Mouse (Mus musculus) ES-CJ7 (cell line): ENCODE measurements at regions not wholly inside any gene's neighbourhood (a gene's known extent, or its start where the extent isn't known, plus 50 kb on each side); places are given as distances from the start of the nearest gene placed in this dataset.

Experiments used
- DNase-seq: peaks from one replicate; pipeline ENCODE4 v3.0.0; 2011; ENCODE audit warnings: low read depth, low spot score

DNA sequence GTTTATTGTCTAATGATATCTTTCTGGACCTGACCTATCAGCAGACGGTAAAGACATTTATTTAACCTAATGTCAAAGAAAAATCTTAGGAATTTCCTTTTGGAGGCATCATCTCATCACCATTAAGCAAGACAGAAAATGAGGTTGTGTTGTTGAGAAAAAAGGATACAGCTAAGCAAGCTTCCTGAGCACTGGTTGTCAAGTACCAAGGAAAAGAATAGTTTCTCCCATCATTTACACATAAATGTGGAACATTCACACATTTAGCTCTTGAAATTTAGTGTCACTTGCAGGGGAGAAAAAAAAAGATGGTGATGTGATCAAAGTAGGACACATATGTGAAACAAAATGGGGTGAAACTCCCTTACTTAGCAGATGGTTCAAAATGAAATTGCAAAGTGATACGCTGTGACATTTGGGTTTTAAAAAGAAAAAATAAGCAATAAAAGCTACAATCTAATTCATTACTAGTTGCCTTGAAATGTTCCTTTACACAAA lies 157.7 kb upstream of the 1700009N14Rik start:
- no peak for DNase-seq

DNA sequence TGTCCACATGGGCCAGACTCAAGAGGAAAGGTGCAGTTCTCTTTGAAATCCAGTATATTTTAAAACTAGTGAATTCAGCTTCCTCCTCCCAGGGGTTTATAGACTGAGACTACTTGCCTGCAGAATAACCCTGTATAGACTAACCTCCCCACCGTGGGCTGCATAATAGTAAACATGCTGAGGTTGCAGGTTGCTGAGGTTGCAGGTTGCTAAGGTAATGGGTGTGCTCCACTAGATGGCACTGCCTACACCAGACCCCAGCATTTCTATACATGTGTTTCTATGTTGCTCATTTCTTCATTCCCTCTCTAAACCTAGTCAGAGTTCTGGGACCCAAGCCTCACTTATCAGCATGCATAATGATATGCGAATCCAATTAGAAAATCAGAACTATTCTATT lies 140.0 kb upstream of the 1700009N14Rik start:
- DNase-seq: peak; percentile 44

DNA sequence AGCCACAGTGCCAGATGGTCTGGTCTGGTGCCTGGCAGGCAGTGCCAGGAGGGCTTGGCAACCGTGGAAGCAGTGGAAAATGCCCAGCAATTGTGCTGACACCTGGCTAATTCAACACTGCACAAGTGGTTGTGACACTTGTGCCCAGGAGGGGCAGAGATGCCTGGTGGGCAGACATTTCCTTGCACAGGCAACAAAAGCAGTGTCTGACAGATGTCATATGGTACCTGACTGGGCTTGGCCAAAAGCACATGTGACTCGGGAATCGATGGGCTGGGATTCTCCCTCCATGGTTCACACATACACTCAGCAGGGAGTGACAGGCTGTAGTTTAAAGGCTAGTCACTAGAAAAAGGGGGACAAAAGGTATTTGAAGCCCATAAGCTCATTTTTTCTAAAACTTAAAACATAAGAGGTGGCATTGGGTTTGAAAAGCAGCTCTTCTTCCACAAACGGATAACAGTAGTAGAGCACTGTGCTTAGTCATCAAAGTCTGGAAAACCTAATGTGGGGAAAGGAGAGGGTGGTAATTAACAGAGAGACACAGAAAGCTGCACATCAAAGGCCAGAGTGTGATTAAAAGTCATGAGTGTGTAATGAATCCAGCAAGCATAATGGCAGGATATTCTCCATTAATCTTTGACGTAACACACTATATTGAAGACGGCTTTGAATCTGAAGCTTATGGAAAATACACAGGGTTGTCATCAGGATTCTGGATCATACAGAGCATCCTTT lies 105.5 kb upstream of the 1700009N14Rik start:
- no peak for DNase-seq

DNA sequence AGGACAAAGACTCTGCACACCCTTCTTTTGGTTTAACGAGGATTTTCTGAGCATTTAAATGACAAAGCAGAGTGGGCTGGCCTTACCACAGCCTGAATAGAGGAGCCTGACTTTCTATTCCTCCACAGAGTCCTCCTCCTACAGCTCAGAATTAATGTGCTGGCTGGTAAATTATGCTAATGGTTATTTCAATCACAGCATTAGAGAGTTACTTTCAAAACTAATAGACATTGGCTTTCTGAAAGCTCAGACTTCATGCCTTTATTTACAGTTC lies 105.0 kb upstream of the 1700009N14Rik start:
- no peak for DNase-seq

DNA sequence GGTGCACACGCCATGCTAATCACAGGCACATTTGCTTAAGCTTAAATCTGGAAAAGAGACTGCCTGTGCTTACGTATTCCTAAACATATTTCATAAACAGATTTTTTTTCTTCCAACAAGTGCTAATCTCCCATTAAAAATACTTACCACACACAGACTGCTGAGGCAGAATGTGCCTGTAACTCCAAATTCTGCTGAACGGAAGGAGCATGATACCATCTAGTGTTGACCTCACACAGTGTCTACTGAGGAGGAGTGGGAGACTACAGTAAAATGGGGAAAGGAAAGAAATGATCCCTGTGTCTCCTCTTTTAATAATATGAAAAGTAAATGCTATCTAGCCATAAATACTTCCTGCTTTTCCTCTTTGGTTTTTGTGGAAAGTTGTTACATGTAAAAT lies 81.9 kb upstream of the 1700009N14Rik start:
- no peak for DNase-seq

DNA sequence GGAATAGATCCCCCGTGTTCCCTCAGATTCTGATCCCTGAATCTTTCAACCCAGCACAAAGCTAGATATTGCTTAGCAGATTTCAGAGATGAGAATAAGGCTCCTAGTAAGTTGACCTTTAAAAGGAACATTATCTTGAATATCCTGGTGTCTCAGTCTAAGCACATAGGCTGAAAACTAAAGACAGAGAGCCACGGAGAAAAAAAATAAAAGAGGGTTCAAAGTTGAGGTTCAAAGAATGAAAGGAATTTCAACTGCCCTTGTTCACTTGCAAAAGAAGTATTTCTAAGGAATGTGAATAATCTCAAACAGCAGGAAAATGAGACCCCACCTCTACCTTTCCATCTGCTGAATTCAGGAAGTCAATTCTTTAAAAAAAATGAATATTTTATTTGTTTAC lies 69.3 kb upstream of the 1700009N14Rik start:
- peak; percentile 28 for DNase-seq

DNA sequence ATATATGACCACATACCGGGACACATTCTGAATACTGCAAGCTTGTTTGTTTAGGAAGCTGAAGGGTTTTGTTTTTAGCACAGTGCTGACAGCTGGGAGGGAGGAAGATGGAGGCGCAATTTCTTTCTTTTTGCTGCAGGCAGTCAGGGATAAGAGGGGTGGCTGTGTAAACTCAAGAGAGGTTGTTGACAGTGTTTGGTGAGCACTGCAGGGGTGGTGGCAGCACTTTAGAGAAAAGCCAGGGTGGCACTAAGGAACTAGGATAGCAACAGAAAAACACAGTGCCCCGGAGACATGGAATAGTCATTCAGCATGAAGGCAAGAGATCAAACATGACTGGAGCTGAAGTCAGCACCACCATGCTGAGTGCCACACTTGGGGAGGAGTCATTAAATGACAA lies 51.9 kb upstream of the 1700009N14Rik start:
- no peak for DNase-seq
